Mouse (Mus musculus): Measurements from ENCODE around the gene Pfn3. TPM values are rescaled to one million over a fixed set of nuclear protein-coding genes. Genes with fewer than 3 reads are reported as not detected.

Gene Pfn3
- polyA plus RNA-seq, 1 experiment from 2014 or later, result not detected

GRCm38 (mm10) chr13:55449679-55450441 is 34.8 kb upstream of the Pfn3 start:
- Histone ChIP-seq H3K36me3 (ENCODE audit: control insufficient read depth, insufficient read depth, low read length) (peaks cover 34% of the 10 kb centered on the region), H3K4me3 (ENCODE audit: low read depth, low read length) (no peak overlapping the region), H3K27me3 (ENCODE audit: control insufficient read depth, insufficient read depth, low read length) (no peaks in the 10 kb centered on the region), H3K4me1 (ENCODE audit: control insufficient read depth, insufficient read depth, low read length) (peaks cover 20% of the 10 kb centered on the region), H3K4me2 (no peak overlapping the region), H3K9me3 (replicated peaks; ENCODE audit: control insufficient read depth, low read length) (no peaks in the 10 kb centered on the region), H3K27ac (ENCODE audit: low read depth, low read length) (no peak overlapping the region), H3K9ac (ENCODE audit: low read depth, low read length) (no peak overlapping the region)
- 92% methylated on average over 17 of the region's 17 CpGs for WGBS (ENCODE audit: insufficient replicate concordance)
- no peak for ATAC-seq (replicated peaks; ENCODE audit: insufficient number of reproducible peaks, low FRiP score, low TSS enrichment)

GRCm38 (mm10) chr13:55449205-55449604 is 34.2 kb upstream of the Pfn3 start:
- no peak overlapping the region for H3K4me2 ChIP-seq
- H3K9me3 ChIP-seq (replicated peaks; ENCODE audit: control insufficient read depth, low read length), result no peaks in the 10 kb centered on the region
- WGBS (ENCODE audit: insufficient replicate concordance), result 89% methylated on average over 9 of the region's 9 CpGs
- no peaks in the 10 kb centered on the region for H3K27me3 ChIP-seq (ENCODE audit: control insufficient read depth, insufficient read depth, low read length)
- H3K27ac ChIP-seq (ENCODE audit: low read depth, low read length), result no peak overlapping the region
- H3K4me1 ChIP-seq (ENCODE audit: control insufficient read depth, insufficient read depth, low read length), result peaks cover 20% of the 10 kb centered on the region
- H3K36me3 ChIP-seq (ENCODE audit: control insufficient read depth, insufficient read depth, low read length), result peaks cover 33% of the 10 kb centered on the region
- H3K9ac ChIP-seq (ENCODE audit: low read depth, low read length), result no peak overlapping the region
- ATAC-seq (replicated peaks; ENCODE audit: insufficient number of reproducible peaks, low FRiP score, low TSS enrichment), result no peak
- no peak overlapping the region for H3K4me3 ChIP-seq (ENCODE audit: low read depth, low read length)

- Histone ChIP-seq H3K4me1 (ENCODE audit: control insufficient read depth, insufficient read depth, low read length) (peaks cover 20% of the 10 kb centered on the region), H3K9me3 (replicated peaks; ENCODE audit: control insufficient read depth, low read length) (no peaks in the 10 kb centered on the region), H3K27ac (ENCODE audit: low read depth, low read length) (no peak overlapping the region), H3K36me3 (ENCODE audit: control insufficient read depth, insufficient read depth, low read length) (peaks cover 27% of the 10 kb centered on the region), H3K4me2 (no peak overlapping the region), H3K9ac (ENCODE audit: low read depth, low read length) (no peak overlapping the region), H3K27me3 (ENCODE audit: control insufficient read depth, insufficient read depth, low read length) (no peaks in the 10 kb centered on the region), H3K4me3 (ENCODE audit: low read depth, low read length) (no peak overlapping the region)
- no peak for ATAC-seq (replicated peaks; ENCODE audit: insufficient number of reproducible peaks, low FRiP score, low TSS enrichment)
- WGBS (ENCODE audit: insufficient replicate concordance), result 92% methylated on average over 5 of the region's 5 CpGs
Observed at GRCm38 (mm10) chr13:55448131-55448530, 33.1 kb upstream of the Pfn3 start.

GRCm38 (mm10) chr13:55447543-55447943 is 32.5 kb upstream of the Pfn3 start:
- Histone ChIP-seq H3K9me3 (replicated peaks; ENCODE audit: control insufficient read depth, low read length) (no peaks in the 10 kb centered on the region), H3K4me1 (ENCODE audit: control insufficient read depth, insufficient read depth, low read length) (peaks cover 20% of the 10 kb centered on the region), H3K9ac (ENCODE audit: low read depth, low read length) (0 out of 2 replicates have a peak overlapping the region, but pooled peaks have one; percentile 28), H3K36me3 (ENCODE audit: control insufficient read depth, insufficient read depth, low read length) (peaks cover 22% of the 10 kb centered on the region), H3K4me2 (peak overlapping the region; percentile 75), H3K4me3 (ENCODE audit: low read depth, low read length) (no peak overlapping the region), H3K27ac (ENCODE audit: low read depth, low read length) (no peak overlapping the region), H3K27me3 (ENCODE audit: control insufficient read depth, insufficient read depth, low read length) (no peaks in the 10 kb centered on the region)
- 64% methylated on average over 3 of the region's 3 CpGs for WGBS (ENCODE audit: insufficient replicate concordance)
- ATAC-seq (replicated peaks; ENCODE audit: insufficient number of reproducible peaks, low FRiP score, low TSS enrichment), result no peak

- peak overlapping the region; percentile 89 for H3K4me3 ChIP-seq (ENCODE audit: low read depth, low read length)
- H3K4me2 ChIP-seq, result peak overlapping the region; percentile 75
- no peak for ATAC-seq (replicated peaks; ENCODE audit: insufficient number of reproducible peaks, low FRiP score, low TSS enrichment)
- WGBS (ENCODE audit: insufficient replicate concordance), result 64% methylated on average over 6 of the region's 6 CpGs
- peaks cover 13% of the 10 kb centered on the region for H3K36me3 ChIP-seq (ENCODE audit: control insufficient read depth, insufficient read depth, low read length)
- H3K4me1 ChIP-seq (ENCODE audit: control insufficient read depth, insufficient read depth, low read length), result peaks cover 20% of the 10 kb centered on the region
- H3K27ac ChIP-seq (ENCODE audit: low read depth, low read length), result no peak overlapping the region; the same call in 1 of the 2 replicates
- H3K9ac ChIP-seq (ENCODE audit: low read depth, low read length), result peak overlapping the region; percentile 93
- no peaks in the 10 kb centered on the region for H3K27me3 ChIP-seq (ENCODE audit: control insufficient read depth, insufficient read depth, low read length)
- H3K9me3 ChIP-seq (replicated peaks; ENCODE audit: control insufficient read depth, low read length), result no peaks in the 10 kb centered on the region
Observed at GRCm38 (mm10) chr13:55446483-55447105, 31.6 kb upstream of the Pfn3 start.

GRCm38 (mm10) chr13:55445361-55446091 is 30.5 kb upstream of the Pfn3 start:
- peak overlapping the region; percentile 96 for H3K27ac ChIP-seq (ENCODE audit: low read depth, low read length)
- WGBS (ENCODE audit: insufficient replicate concordance), result under 1% methylated on average over 54 of the region's 66 CpGs
- H3K9me3 ChIP-seq (replicated peaks; ENCODE audit: control insufficient read depth, low read length), result no peaks in the 10 kb centered on the region
- no peaks in the 10 kb centered on the region for H3K27me3 ChIP-seq (ENCODE audit: control insufficient read depth, insufficient read depth, low read length)
- H3K4me2 ChIP-seq, result peak overlapping the region; percentile 75
- ATAC-seq (replicated peaks; ENCODE audit: insufficient number of reproducible peaks, low FRiP score, low TSS enrichment), result no peak
- peak overlapping the region; percentile 93 for H3K9ac ChIP-seq (ENCODE audit: low read depth, low read length)
- peak overlapping the region; percentile 89 for H3K4me3 ChIP-seq (ENCODE audit: low read depth, low read length)
- peaks cover 3% of the 10 kb centered on the region; the same call in 1 of the 2 replicates for H3K36me3 ChIP-seq (ENCODE audit: control insufficient read depth, insufficient read depth, low read length)
- peaks cover 20% of the 10 kb centered on the region for H3K4me1 ChIP-seq (ENCODE audit: control insufficient read depth, insufficient read depth, low read length)

- H3K9me3 ChIP-seq (replicated peaks; ENCODE audit: control insufficient read depth, low read length), result no peaks in the 10 kb centered on the region
- peak within 1 kb of the TSS; percentile 75 for H3K4me2 ChIP-seq
- H3K27ac ChIP-seq (ENCODE audit: low read depth, low read length), result peak within 1 kb of the TSS; percentile 96
- no peaks in the 10 kb centered on the region for H3K27me3 ChIP-seq (ENCODE audit: control insufficient read depth, insufficient read depth, low read length)
- WGBS (ENCODE audit: insufficient replicate concordance), result under 1% methylated on average over 35 of the region's 35 CpGs
- H3K36me3 ChIP-seq (ENCODE audit: control insufficient read depth, insufficient read depth, low read length), result 0 out of 2 replicates have a peak, but pooled peaks cover under 1% of the 10 kb centered on the region
- ATAC-seq (replicated peaks; ENCODE audit: insufficient number of reproducible peaks, low FRiP score, low TSS enrichment), result peak; percentile 94
- H3K4me3 ChIP-seq (ENCODE audit: low read depth, low read length), result peak within 1 kb of the TSS; percentile 89
- peaks cover 18% of the 10 kb centered on the region for H3K4me1 ChIP-seq (ENCODE audit: control insufficient read depth, insufficient read depth, low read length)
- H3K9ac ChIP-seq (ENCODE audit: low read depth, low read length), result peak within 1 kb of the TSS; percentile 93
Observed at GRCm38 (mm10) chr13:55444937-55445315, 29.9 kb upstream of the Pfn3 start, which contains the start of gene Grk6. Gene Grk6, plus strand, starts transcription at chr13:55445072.

- H3K4me3 ChIP-seq (ENCODE audit: low read depth, low read length), result peak overlapping the region; percentile 89
- no peaks in the 10 kb centered on the region for H3K36me3 ChIP-seq (ENCODE audit: control insufficient read depth, insufficient read depth, low read length)
- ATAC-seq (replicated peaks; ENCODE audit: insufficient number of reproducible peaks, low FRiP score, low TSS enrichment), result peak; percentile 73
- H3K4me2 ChIP-seq, result peak overlapping the region; percentile 75
- no peaks in the 10 kb centered on the region for H3K27me3 ChIP-seq (ENCODE audit: control insufficient read depth, insufficient read depth, low read length)
- WGBS (ENCODE audit: insufficient replicate concordance), result 1% methylated on average over 33 of the region's 33 CpGs
- H3K27ac ChIP-seq (ENCODE audit: low read depth, low read length), result peak overlapping the region; percentile 96
- peaks cover 16% of the 10 kb centered on the region for H3K4me1 ChIP-seq (ENCODE audit: control insufficient read depth, insufficient read depth, low read length)
- peak overlapping the region; percentile 76 for H3K9ac ChIP-seq (ENCODE audit: low read depth, low read length)
- no peaks in the 10 kb centered on the region for H3K9me3 ChIP-seq (replicated peaks; ENCODE audit: control insufficient read depth, low read length)
Observed at GRCm38 (mm10) chr13:55444286-55444936, 29.4 kb upstream of the Pfn3 start.

All from heart, embryonic 11.5 days (tissue).